8 mouse cellular contexts compared by ENCODE assay signal in genomic region chr12:100724606-100725457, GRCm38 (mm10). TPM values are rescaled to one million over a fixed set of nuclear protein-coding genes. Genes with fewer than 3 reads are reported as not detected.
DNase-seq lines count a peak whose midpoint lies in the region; ATAC-seq and TF ChIP-seq lines count a peak whose summit lies in the region.

No protein-coding gene starts in this region.

- peaks cover 4% of the 10 kb centered on the region for H3K36me3 ChIP-seq in megakaryocyte, embryonic 14.5 days (replicated peaks; ENCODE audit: low read length)

- no peaks in the 10 kb centered on the region for H3K4me1 ChIP-seq in cortical plate, adult 2 months (ENCODE audit: control insufficient read depth, insufficient read depth, low read length)
- peaks cover 58% of the 10 kb centered on the region for H3K4me1 ChIP-seq in megakaryocyte, embryonic 14.5 days

- no peak for TF ChIP-seq CTCF in cortical plate, adult 2 months (IDR thresholded peaks at IDR 0.05; ENCODE audit: extremely low read depth, insufficient read depth, low read length)

- H3K27ac ChIP-seq in cortical plate, adult 2 months (ENCODE audit: insufficient read depth, low read length) = peak overlapping the region; percentile 91

- H3K4me3 ChIP-seq in cortical plate, adult 2 months (ENCODE audit: insufficient read depth, low read length) = peak overlapping the region; percentile 86
- H3K4me3 ChIP-seq in megakaryocyte, embryonic 14.5 days (replicated peaks) = peak overlapping the region; percentile 99

- no peaks in the 10 kb centered on the region for H3K9me3 ChIP-seq in megakaryocyte, embryonic 14.5 days

- TF ChIP-seq POLR2A in cortical plate, adult 2 months (IDR thresholded peaks at IDR 0.05; ENCODE audit: extremely low read depth, insufficient read depth, low read length) = peak; percentile 78; the same call in 1 of the 2 replicates

- peak; percentile 96 for ATAC-seq in activated CD4-positive, CD25-positive, alpha-beta regulatory T cell, adult 4 months

- DNase-seq in gastrocnemius, adult 8-10 months (ENCODE audit: low spot score in 2 of 2) = peak; percentile 99 to 100
- peak; percentile 98 for DNase-seq in hindlimb bud, embryonic 11.5 days (ENCODE audit: extremely low spot score, low read depth, low spot score)
- DNase-seq in left cerebral cortex, adult 8-10 months (ENCODE audit: low spot score in 2 of 2) = peak; percentile 98 to 100
- DNase-seq in right cerebral cortex, postnatal 10 days (ENCODE audit: low spot score in 2 of 2) = peak; percentile 100
- DNase-seq in urinary bladder, postnatal 25 days (ENCODE audit: low spot score) = peak; percentile 98

- no peaks in the 10 kb centered on the region for H3K27me3 ChIP-seq in megakaryocyte, embryonic 14.5 days (replicated peaks)

RNA-seq across cellular contexts. Expression of gene Rps6ka5, which starts 2.0 kb away (rescaled TPM):
- polyA plus RNA-seq in activated CD4-positive, CD25-positive, alpha-beta regulatory T cell, adult 4 months (2017; shearing (Covaris generic)) = 1 to 10 TPM; 3.7 to 7.2 TPM
- polyA plus RNA-seq in cortical plate, adult 2 months (2012; rRNA removed) = 9.5 and 10.8 TPM in 2 replicates
- 10 to 100 TPM in 2 of 4 experiments, 1 to 10 TPM in 2; 7.5 to 16.9 (median 10.2) TPM for total RNA-seq in gastrocnemius, adult 8-10 months (2022)
- total RNA-seq in left cerebral cortex, adult 8-10 months (2022) = 10 to 100 TPM; 30.8 to 38.6 (median 34.8) TPM
- polyA plus RNA-seq in megakaryocyte, embryonic 14.5 days (2012; ENCODE audit: insufficient read depth, low replicate concordance) = 1.3 and 4.9 TPM in 2 replicates

RNA-seq across cellular contexts. Expression of gene Dglucy, which starts 54.0 kb away (rescaled TPM):
- polyA plus RNA-seq in activated CD4-positive, CD25-positive, alpha-beta regulatory T cell, adult 4 months (2017; shearing (Covaris generic)) = 10 to 100 TPM; 15.6 to 18.1 TPM
- 8.0 and 8.2 TPM in 2 replicates for polyA plus RNA-seq in cortical plate, adult 2 months (2012; rRNA removed)
- total RNA-seq in gastrocnemius, adult 8-10 months (2022) = 10 to 100 TPM; 20.8 to 28.3 (median 26.4) TPM
- total RNA-seq in left cerebral cortex, adult 8-10 months (2022) = 10 to 100 TPM; 10.5 to 14.1 (median 12.7) TPM
- 1.0 TPM in 1 of 2 replicates, not detected in the other for polyA plus RNA-seq in megakaryocyte, embryonic 14.5 days (2012; ENCODE audit: insufficient read depth, low replicate concordance)

Comparison
In these comparisons a context has a peak if more than half of its experiments do, and no peak if none do; other contexts are left out.
1. Peak in every context shown above with its lines: DNase-seq, ATAC-seq, H3K4me3 ChIP-seq and H3K27ac ChIP-seq.